Mouse (Mus musculus): ENCODE data around the gene Tuba8. TPM values are rescaled to one million over a fixed set of nuclear protein-coding genes. Genes with fewer than 3 reads are reported as not detected.

Gene Tuba8
- polyA plus RNA-seq, 1 experiment from 2014 or later = 0.32 TPM

DNA sequence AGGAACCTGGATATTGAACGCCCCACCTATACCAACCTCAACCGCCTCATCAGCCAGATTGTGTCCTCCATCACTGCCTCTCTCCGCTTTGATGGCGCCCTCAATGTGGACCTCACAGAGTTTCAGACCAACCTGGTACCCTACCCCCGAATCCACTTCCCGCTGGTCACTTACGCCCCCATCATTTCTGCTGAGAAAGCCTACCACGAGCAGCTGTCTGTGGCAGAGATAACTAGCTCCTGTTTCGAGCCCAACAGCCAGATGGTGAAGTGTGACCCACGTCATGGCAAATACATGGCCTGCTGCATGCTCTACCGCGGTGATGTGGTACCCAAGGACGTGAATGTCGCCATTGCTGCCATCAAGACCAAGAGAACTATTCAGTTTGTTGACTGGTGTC is 12.5 kb downstream of the Tuba8 start:
- H3K9ac ChIP-seq (ENCODE audit: low read depth, low read length) = no peak overlapping the region
- no peaks in the 10 kb centered on the region for H3K27me3 ChIP-seq (ENCODE audit: insufficient read depth, low read length)
- 96% methylated on average over 14 of the region's 14 CpGs for WGBS
- H3K4me2 ChIP-seq (ENCODE audit: low read length) = no peak overlapping the region
- 0 out of 2 replicates have a peak, but pooled peaks cover 8% of the 10 kb centered on the region for H3K4me1 ChIP-seq (replicated peaks; ENCODE audit: insufficient read depth, low read length)
- no peak for TF ChIP-seq CTCF (IDR thresholded peaks at IDR 0.05; ENCODE audit: low read depth)
- no peaks in the 10 kb centered on the region for H3K9me3 ChIP-seq (replicated peaks; ENCODE audit: low read length)
- H3K4me3 ChIP-seq (replicated peaks; ENCODE audit: low read depth, low read length) = no peak overlapping the region
- H3K27ac ChIP-seq = no peak overlapping the region
- H3K36me3 ChIP-seq (ENCODE audit: insufficient read depth, low read length) = no peaks in the 10 kb centered on the region
- no peak for ATAC-seq (replicated peaks; ENCODE audit: low FRiP score, low read depth)
- DNase-seq (ENCODE audit: low spot score) = no peak

DNA sequence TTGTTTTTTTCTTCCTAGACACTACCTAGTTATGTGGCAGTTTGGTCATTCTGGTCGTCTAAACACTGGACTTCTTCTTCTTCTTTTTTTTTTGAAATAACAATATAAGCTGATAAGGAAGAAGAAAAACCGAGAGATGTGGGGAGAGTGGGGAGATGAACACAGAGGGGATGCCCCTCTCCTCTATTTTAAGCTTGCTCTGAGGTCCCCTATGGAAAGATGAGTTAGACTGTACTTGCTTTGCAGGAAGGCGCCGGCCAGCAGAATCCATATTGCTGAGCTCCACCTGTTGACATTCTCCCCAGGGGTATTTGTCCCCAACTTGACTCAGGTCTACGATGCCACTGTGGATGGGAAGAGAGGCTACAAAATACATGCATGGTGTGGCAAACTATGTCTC is 13.6 kb downstream of the Tuba8 start:
- no peak for TF ChIP-seq CTCF (IDR thresholded peaks at IDR 0.05; ENCODE audit: low read depth)
- Histone ChIP-seq H3K4me3 (replicated peaks; ENCODE audit: low read depth, low read length) (no peak overlapping the region), H3K9ac (ENCODE audit: low read depth, low read length) (no peak overlapping the region), H3K27ac (no peak overlapping the region), H3K27me3 (ENCODE audit: insufficient read depth, low read length) (no peaks in the 10 kb centered on the region), H3K36me3 (ENCODE audit: insufficient read depth, low read length) (no peaks in the 10 kb centered on the region), H3K4me2 (ENCODE audit: low read length) (no peak overlapping the region), H3K9me3 (replicated peaks; ENCODE audit: low read length) (no peaks in the 10 kb centered on the region), H3K4me1 (replicated peaks; ENCODE audit: insufficient read depth, low read length) (0 out of 2 replicates have a peak, but pooled peaks cover 8% of the 10 kb centered on the region)
- ATAC-seq (replicated peaks; ENCODE audit: low FRiP score, low read depth) (no peak), DNase-seq (ENCODE audit: low spot score) (no peak)
- 76% methylated on average over 5 of the region's 5 CpGs for WGBS

- no peak for TF ChIP-seq CTCF (IDR thresholded peaks at IDR 0.05; ENCODE audit: low read depth)
- H3K9ac ChIP-seq (ENCODE audit: low read depth, low read length) = no peak overlapping the region
- 4% methylated on average over 6 of the region's 6 CpGs for WGBS
- no peak overlapping the region for H3K4me2 ChIP-seq (ENCODE audit: low read length)
- H3K4me3 ChIP-seq (replicated peaks; ENCODE audit: low read depth, low read length) = no peak overlapping the region
- no peaks in the 10 kb centered on the region for H3K9me3 ChIP-seq (replicated peaks; ENCODE audit: low read length)
- H3K36me3 ChIP-seq (ENCODE audit: insufficient read depth, low read length) = no peaks in the 10 kb centered on the region
- DNase-seq (ENCODE audit: low spot score) (peak; percentile 42), ATAC-seq (replicated peaks; ENCODE audit: low FRiP score, low read depth) (no peak)
- no peak overlapping the region for H3K27ac ChIP-seq
- no peaks in the 10 kb centered on the region for H3K27me3 ChIP-seq (ENCODE audit: insufficient read depth, low read length)
- H3K4me1 ChIP-seq (replicated peaks; ENCODE audit: insufficient read depth, low read length) = 0 out of 2 replicates have a peak, but pooled peaks cover 8% of the 10 kb centered on the region
Measured at GRCm38 (mm10) chr6:121224993-121225392, 14.5 kb downstream of the Tuba8 start.

GRCm38 (mm10) chr6:121226043-121226442 is 15.5 kb downstream of the Tuba8 start:
- ATAC-seq (replicated peaks; ENCODE audit: low FRiP score, low read depth) (no peak), DNase-seq (ENCODE audit: low spot score) (no peak)
- Histone ChIP-seq H3K4me3 (replicated peaks; ENCODE audit: low read depth, low read length) (no peak overlapping the region), H3K4me2 (ENCODE audit: low read length) (no peak overlapping the region), H3K9me3 (replicated peaks; ENCODE audit: low read length) (no peaks in the 10 kb centered on the region), H3K4me1 (replicated peaks; ENCODE audit: insufficient read depth, low read length) (0 out of 2 replicates have a peak, but pooled peaks cover 8% of the 10 kb centered on the region), H3K27me3 (ENCODE audit: insufficient read depth, low read length) (no peaks in the 10 kb centered on the region), H3K9ac (ENCODE audit: low read depth, low read length) (no peak overlapping the region), H3K36me3 (ENCODE audit: insufficient read depth, low read length) (no peaks in the 10 kb centered on the region), H3K27ac (no peak overlapping the region)
- WGBS = 62% methylated on average over 4 of the region's 4 CpGs
- no peak for TF ChIP-seq CTCF (IDR thresholded peaks at IDR 0.05; ENCODE audit: low read depth)

- H3K27me3 ChIP-seq (ENCODE audit: insufficient read depth, low read length) = no peaks in the 10 kb centered on the region
- H3K4me1 ChIP-seq (replicated peaks; ENCODE audit: insufficient read depth, low read length) = 0 out of 2 replicates have a peak, but pooled peaks cover 8% of the 10 kb centered on the region
- H3K4me3 ChIP-seq (replicated peaks; ENCODE audit: low read depth, low read length) = no peak overlapping the region
- TF ChIP-seq CTCF (IDR thresholded peaks at IDR 0.05; ENCODE audit: low read depth) = no peak
- WGBS = 58% methylated on average over 2 of the region's 2 CpGs
- H3K4me2 ChIP-seq (ENCODE audit: low read length) = no peak overlapping the region
- DNase-seq (ENCODE audit: low spot score) (peak; percentile 19), ATAC-seq (replicated peaks; ENCODE audit: low FRiP score, low read depth) (no peak)
- H3K9me3 ChIP-seq (replicated peaks; ENCODE audit: low read length) = no peaks in the 10 kb centered on the region
- no peak overlapping the region for H3K9ac ChIP-seq (ENCODE audit: low read depth, low read length)
- no peak overlapping the region for H3K27ac ChIP-seq
- no peaks in the 10 kb centered on the region for H3K36me3 ChIP-seq (ENCODE audit: insufficient read depth, low read length)
Measured at GRCm38 (mm10) chr6:121226744-121227143, 16.2 kb downstream of the Tuba8 start.

GRCm38 (mm10) chr6:121228421-121228820 is 17.9 kb downstream of the Tuba8 start:
- no peak for ATAC-seq (replicated peaks; ENCODE audit: low FRiP score, low read depth)
- Histone ChIP-seq H3K9me3 (replicated peaks; ENCODE audit: low read length) (no peaks in the 10 kb centered on the region), H3K9ac (ENCODE audit: low read depth, low read length) (no peak overlapping the region), H3K27me3 (ENCODE audit: insufficient read depth, low read length) (no peaks in the 10 kb centered on the region), H3K4me2 (ENCODE audit: low read length) (no peak overlapping the region), H3K4me1 (replicated peaks; ENCODE audit: insufficient read depth, low read length) (0 out of 2 replicates have a peak, but pooled peaks cover 8% of the 10 kb centered on the region), H3K27ac (no peak overlapping the region), H3K4me3 (replicated peaks; ENCODE audit: low read depth, low read length) (no peak overlapping the region), H3K36me3 (ENCODE audit: insufficient read depth, low read length) (no peaks in the 10 kb centered on the region)
- 61% methylated on average over 8 of the region's 8 CpGs for WGBS
- no peak for DNase-seq (ENCODE audit: low spot score)
- no peak for TF ChIP-seq CTCF (IDR thresholded peaks at IDR 0.05; ENCODE audit: low read depth)

DNA sequence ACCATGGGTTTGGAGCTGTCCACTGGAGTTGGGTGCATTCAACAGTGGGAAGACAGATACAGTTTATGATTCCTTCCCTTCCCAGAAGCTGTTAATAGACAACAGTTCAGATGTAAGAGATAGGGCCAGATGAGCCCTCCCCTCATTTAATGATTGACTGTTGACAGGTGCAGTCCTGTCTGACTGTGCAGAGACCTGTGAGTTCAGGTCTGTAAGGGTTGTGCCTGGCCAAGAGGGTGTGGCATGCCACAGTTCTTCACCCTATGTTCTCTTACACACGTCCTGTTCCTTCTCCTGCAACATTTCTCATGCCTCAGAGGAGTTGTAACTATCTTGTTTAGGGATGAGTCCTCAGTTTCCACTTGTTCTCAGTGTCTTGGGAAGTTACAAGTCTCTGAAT is 22.2 kb downstream of the Tuba8 start:
- Histone ChIP-seq H3K36me3 (ENCODE audit: insufficient read depth, low read length) (no peaks in the 10 kb centered on the region), H3K4me1 (replicated peaks; ENCODE audit: insufficient read depth, low read length) (no peaks in the 10 kb centered on the region), H3K9me3 (replicated peaks; ENCODE audit: low read length) (no peaks in the 10 kb centered on the region), H3K4me3 (replicated peaks; ENCODE audit: low read depth, low read length) (no peak overlapping the region), H3K9ac (ENCODE audit: low read depth, low read length) (no peak overlapping the region), H3K27ac (no peak overlapping the region), H3K27me3 (ENCODE audit: insufficient read depth, low read length) (no peaks in the 10 kb centered on the region), H3K4me2 (ENCODE audit: low read length) (no peak overlapping the region)
- ATAC-seq (replicated peaks; ENCODE audit: low FRiP score, low read depth) = no peak
- TF ChIP-seq CTCF (IDR thresholded peaks at IDR 0.05; ENCODE audit: low read depth) = no peak
- 35% methylated on average over 1 of the region's 1 CpGs for WGBS
- no peak for DNase-seq (ENCODE audit: low spot score)

All from kidney, postnatal 0 days (tissue).